Mouse (Mus musculus) myocyte (in vitro differentiated cells): ENCODE results near the gene Olfr521.

Experiments
- CEBPB ChIP-seq: IDR thresholded peaks from 2 replicates; pipeline ENCODE4 v1.6.1; 2011; ENCODE audit warnings: mild to moderate bottlenecking, moderate library complexity; ENCODE audit not compliant: poor library complexity, insufficient read depth, severe bottlenecking
- E2F4 ChIP-seq: IDR thresholded peaks from one replicate; pipeline ENCODE4 v1.6.1; 2011; ENCODE audit warnings: mild to moderate bottlenecking, control low read depth, moderate library complexity; ENCODE audit not compliant: insufficient read depth
- MAX ChIP-seq: IDR thresholded peaks from one replicate; pipeline ENCODE4 v1.6.1; 2011; ENCODE audit warnings: low read depth, mild to moderate bottlenecking, control low read depth
- MYOD1 ChIP-seq, 3 experiments: IDR thresholded peaks; one replicate each; pipeline ENCODE4 v1.6.1; 2011; ENCODE audit warnings: control low read depth in 2 of 3, low read depth in 2 of 3, mild to moderate bottlenecking in 2 of 3, moderate library complexity in 1 of 3; ENCODE audit not compliant: insufficient read length in 2 of 3, control insufficient read depth in 1 of 3
- MYOG ChIP-seq, 3 experiments: IDR thresholded peaks; one replicate each; pipeline ENCODE4 v1.6.1; 2011; ENCODE audit warnings: control low read depth in 2 of 3, low read depth in 2 of 3, mild to moderate bottlenecking in 2 of 3; ENCODE audit not compliant: insufficient read length in 2 of 3, control insufficient read depth in 1 of 3, insufficient read depth in 1 of 3
- POLR2A ChIP-seq: IDR thresholded peaks from one replicate; pipeline ENCODE4 v1.6.1; 2011; ENCODE audit warnings: low read depth, mild to moderate bottlenecking, control low read depth, moderate library complexity; ENCODE audit not compliant: insufficient read length
- POLR2AphosphoS2 ChIP-seq: IDR thresholded peaks from one replicate; pipeline ENCODE4 v1.6.1; 2011; ENCODE audit warnings: low read depth, control low read depth; ENCODE audit not compliant: insufficient read length
- REST ChIP-seq: IDR thresholded peaks from one replicate; pipeline ENCODE4 v1.6.1; 2011; ENCODE audit warnings: mild to moderate bottlenecking, control low read depth, moderate library complexity; ENCODE audit not compliant: insufficient read depth, insufficient read length
- TCF12 ChIP-seq: IDR thresholded peaks from one replicate; pipeline ENCODE4 v1.6.1; 2011; ENCODE audit warnings: mild to moderate bottlenecking, control low read depth; ENCODE audit not compliant: poor library complexity, insufficient read depth, severe bottlenecking
- USF1 ChIP-seq: IDR thresholded peaks from one replicate; pipeline ENCODE4 v1.6.1; 2011; ENCODE audit warnings: low read depth, mild to moderate bottlenecking, control low read depth, moderate library complexity

DNA sequence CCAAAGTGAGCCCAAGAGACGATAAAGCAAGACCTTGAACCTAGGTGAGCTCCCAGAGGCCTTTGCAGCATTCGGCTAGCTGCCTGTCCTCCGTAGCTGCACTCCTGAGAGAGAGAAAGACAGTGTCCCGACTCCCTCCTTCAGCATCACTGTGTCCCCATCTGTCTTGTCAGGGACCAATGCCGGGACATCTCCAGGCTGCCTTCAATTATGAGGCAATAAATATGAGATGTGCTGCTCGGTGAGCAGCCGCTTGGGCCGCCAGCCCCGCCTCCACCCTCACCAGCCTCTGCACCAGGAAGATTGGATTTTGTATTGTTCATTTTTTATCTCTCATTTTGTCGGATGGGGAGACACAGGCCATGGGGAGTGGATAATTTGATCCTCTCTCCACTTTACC, 27.5 kb downstream of the Olfr521 start:
- TF ChIP-seq USF1 (no peak), POLR2A (no peak), MYOD1 (IDR thresholded peaks at IDR 0.05; ENCODE audit: control insufficient read depth in 1 of 3, insufficient read length in 2 of 3, low read depth in 2 of 3) (no peak), POLR2AphosphoS2 (no peak), E2F4 (no peak), MAX (no peak), TCF12 (no peak), CEBPB (no peak), MYOG (IDR thresholded peaks at IDR 0.05; ENCODE audit: control insufficient read depth in 1 of 3, insufficient read depth in 1 of 3, insufficient read length in 2 of 3, low read depth in 2 of 3) (no peak), REST (no peak)
